Mouse (Mus musculus) olfactory bulb, adult 2 months (tissue): ENCODE data around the gene Eef1e1. TPM values are rescaled to one million over a fixed set of nuclear protein-coding genes. Genes with fewer than 3 reads are reported as not detected.

ENCODE experiments used
- H3K27ac ChIP-seq: fragments of 200-500 bp; 2 replicates; pipeline ENCODE4 v1.5.1; 2012; ENCODE audit warnings: low read depth, low read length; ENCODE audit not compliant: insufficient read depth
- H3K4me1 ChIP-seq: fragments of 200-500 bp; 2 replicates; pipeline ENCODE4 v1.6.1; 2012; ENCODE audit warnings: low read length; ENCODE audit not compliant: control insufficient read depth, insufficient read depth
- H3K4me3 ChIP-seq: fragments of 200-500 bp; 2 replicates; pipeline ENCODE4 v1.5.1; 2012; ENCODE audit warnings: mild to moderate bottlenecking, low read depth, low read length, moderate library complexity; ENCODE audit not compliant: insufficient read depth
- CTCF ChIP-seq: fragments of 200-500 bp; IDR thresholded peaks from 2 replicates; pipeline ENCODE4 v1.5.1; 2012; ENCODE audit warnings: low read depth, mild to moderate bottlenecking, low read length, moderate library complexity; ENCODE audit not compliant: insufficient read depth
- POLR2A ChIP-seq: fragments of 200-500 bp; IDR thresholded peaks from 2 replicates; pipeline ENCODE4 v1.6.1; 2012; ENCODE audit warnings: mild to moderate bottlenecking, low read depth, low read length, moderate library complexity; ENCODE audit not compliant: insufficient read depth
- WGBS: fragments of 180-500 bp; shearing (Covaris S2); methylation state at CpG from one replicate; pipeline ENCODE4 v1.1.7; 2018; 5-methylcytosine and 5-hydroxymethylcytosine counted together
- polyA plus RNA-seq: library from polyadenylated mRNA; stranded (reverse); fragments of >200 nt; gene quantifications from 2 replicates; pipeline ENCODE4 v1.2.4, GENCODE M21; 2012; ENCODE audit warnings: low replicate concordance; ENCODE audit not compliant: missing spikeins, insufficient read depth, insufficient read length

The Eef1e1 gene
- polyA plus RNA-seq, 1 experiment, result not detected

GRCm38 (mm10) chr13:38614298-38614697, 44.6 kb downstream of the Eef1e1 start:
- TF ChIP-seq POLR2A (no peak), CTCF (no peak)
- Histone ChIP-seq H3K27ac (no peak overlapping the region), H3K4me1 (no peaks in the 10 kb centered on the region), H3K4me3 (no peak overlapping the region)
- 77% methylated on average over 5 of the region's 5 CpGs for WGBS

DNA sequence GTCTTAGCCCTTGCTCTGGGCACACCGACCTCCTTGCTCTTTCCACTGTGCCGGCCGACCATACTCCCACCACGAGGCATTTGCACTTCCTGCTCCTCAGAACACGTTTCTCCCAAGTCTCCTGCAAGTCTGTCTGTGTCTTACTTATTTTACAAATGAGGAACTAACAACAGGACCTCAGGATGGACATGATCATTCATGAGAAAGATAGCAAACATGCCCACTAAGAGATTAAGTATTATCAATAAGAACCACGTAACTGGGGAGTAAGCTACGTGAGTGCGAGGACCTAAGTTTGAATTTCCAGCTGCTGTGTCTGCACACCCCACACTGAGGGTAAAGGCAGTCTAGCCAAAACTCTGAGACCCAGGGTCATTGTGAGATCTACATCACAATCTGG, 45.3 kb downstream of the Eef1e1 start:
- Histone ChIP-seq H3K4me3 (no peak overlapping the region), H3K4me1 (no peaks in the 10 kb centered on the region), H3K27ac (no peak overlapping the region)
- no peak for TF ChIP-seq CTCF
- no peak for TF ChIP-seq POLR2A
- WGBS, result 93% methylated on average over 8 of the region's 8 CpGs

DNA sequence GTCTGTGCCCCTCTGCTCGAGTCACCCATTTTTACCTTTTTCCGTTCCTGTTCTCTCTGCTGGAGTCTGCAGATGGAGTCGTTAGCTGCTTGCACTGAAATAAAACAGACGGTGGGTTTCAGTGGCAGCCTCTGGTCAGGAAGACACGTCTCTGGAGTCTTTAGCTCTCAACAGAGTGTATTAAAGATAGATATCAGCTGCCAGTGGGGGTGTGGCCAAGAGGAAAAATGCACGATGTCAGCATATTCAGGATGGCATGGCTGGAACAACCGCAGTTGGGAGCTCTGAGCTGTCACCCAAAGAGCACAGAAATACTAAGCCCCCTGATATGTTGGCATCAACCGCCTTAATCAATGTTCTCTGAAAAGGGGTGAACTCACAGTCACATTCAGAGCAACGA, 46.2 kb downstream of the Eef1e1 start:
- WGBS, result 92% methylated on average over 9 of the region's 9 CpGs
- Histone ChIP-seq H3K4me3 (no peak overlapping the region), H3K4me1 (no peaks in the 10 kb centered on the region), H3K27ac (no peak overlapping the region)
- TF ChIP-seq CTCF, result no peak
- no peak for TF ChIP-seq POLR2A

- TF ChIP-seq POLR2A (no peak), CTCF (no peak)
- H3K4me1 ChIP-seq, result no peaks in the 10 kb centered on the region
Observed at GRCm38 (mm10) chr13:38612179-38612578, 46.7 kb downstream of the Eef1e1 start.

DNA sequence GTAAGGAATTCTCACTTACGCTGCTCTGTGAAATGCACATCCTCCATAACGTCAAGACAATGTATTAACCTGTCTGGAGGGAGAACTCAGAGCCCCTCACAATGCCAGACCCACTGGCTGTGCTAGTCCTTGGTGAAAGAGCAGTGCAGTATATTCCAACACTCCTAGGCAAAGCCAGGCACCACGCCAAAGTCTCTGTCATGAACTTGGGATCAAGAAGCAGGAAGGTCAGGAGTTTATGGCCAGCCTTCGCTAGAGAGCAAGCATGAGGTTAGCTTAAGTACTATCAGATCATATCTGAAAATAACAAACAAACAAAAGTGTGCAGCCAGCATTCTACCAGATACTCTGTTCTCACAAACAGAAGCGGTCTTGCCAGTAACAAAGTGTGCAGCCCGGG, 48.5 kb downstream of the Eef1e1 start:
- H3K4me3 ChIP-seq, result no peak overlapping the region
- no peaks in the 10 kb centered on the region for H3K4me1 ChIP-seq
- TF ChIP-seq POLR2A (no peak), CTCF (no peak)
- WGBS, result 91% methylated on average over 6 of the region's 6 CpGs
- no peak overlapping the region for H3K27ac ChIP-seq

More at GRCm38 (mm10) chr13:38612179-38612578, 46.7 kb downstream of the Eef1e1 start:
- Histone ChIP-seq H3K27ac (no peak overlapping the region), H3K4me3 (no peak overlapping the region)
- over 99% methylated on average over 4 of the region's 4 CpGs for WGBS

- no peak for TF ChIP-seq POLR2A
- TF ChIP-seq CTCF, result no peak
- no peak overlapping the region for H3K4me3 ChIP-seq
- WGBS, result 95% methylated on average over 6 of the region's 6 CpGs
- H3K4me1 ChIP-seq, result 0 out of 2 replicates have a peak, but pooled peaks cover 2% of the 10 kb centered on the region
- no peak overlapping the region for H3K27ac ChIP-seq
Observed at GRCm38 (mm10) chr13:38607130-38607529, 51.7 kb downstream of the Eef1e1 start.

DNA sequence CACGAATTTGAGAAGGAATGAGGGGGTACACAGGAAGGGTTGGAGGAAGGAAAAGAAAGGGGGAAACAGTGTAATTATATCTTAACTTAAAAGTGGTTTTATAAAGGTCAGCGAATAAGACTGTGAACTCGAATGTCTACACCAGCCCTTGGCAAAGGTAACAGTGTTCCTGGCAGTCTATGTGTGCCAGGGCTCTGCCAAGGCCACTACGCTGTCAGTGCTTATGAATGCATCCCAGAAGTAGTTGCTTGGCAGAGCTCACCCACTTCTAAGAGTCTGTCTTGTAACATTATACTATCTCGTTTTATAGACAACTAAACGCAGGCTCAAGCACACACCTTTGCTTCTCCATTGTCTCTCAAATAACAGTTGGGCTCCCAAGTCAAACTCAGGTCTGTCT, 53.5 kb downstream of the Eef1e1 start:
- WGBS, result 56% methylated on average over 6 of the region's 6 CpGs
- H3K27ac ChIP-seq, result no peak overlapping the region
- no peak for TF ChIP-seq CTCF
- no peak for TF ChIP-seq POLR2A
- H3K4me3 ChIP-seq, result no peak overlapping the region
- 0 out of 2 replicates have a peak, but pooled peaks cover 2% of the 10 kb centered on the region for H3K4me1 ChIP-seq

GRCm38 (mm10) chr13:38602966-38603365, 55.9 kb downstream of the Eef1e1 start:
- Histone ChIP-seq H3K4me1 (0 out of 2 replicates have a peak, but pooled peaks cover 2% of the 10 kb centered on the region), H3K4me3 (no peak overlapping the region), H3K27ac (no peak overlapping the region)
- TF ChIP-seq POLR2A (no peak), CTCF (no peak)
- 44% methylated on average over 13 of the region's 13 CpGs for WGBS

- no peak for TF ChIP-seq POLR2A
- TF ChIP-seq CTCF, result no peak
- Histone ChIP-seq H3K4me3 (no peak overlapping the region), H3K27ac (no peak overlapping the region), H3K4me1 (0 out of 2 replicates have a peak, but pooled peaks cover 2% of the 10 kb centered on the region)
- WGBS, result 51% methylated on average over 17 of the region's 17 CpGs
Observed at GRCm38 (mm10) chr13:38602243-38602832, 56.5 kb downstream of the Eef1e1 start.
